21 mouse cellular contexts compared by ENCODE assay signal in genomic region chr3:134978902-134979301, GRCm38 (mm10).
DNase-seq lines count a peak whose midpoint lies in the region; ATAC-seq lines count a peak whose summit lies in the region.
"Had no signal": no experiment of that assay in that cellular context is flagged by ENCODE, and none has a peak within 500 bp of the region (broad histone marks: within the 10 kb centered on the region; RNA-seq: fewer than 3 reads in every experiment).

No protein-coding gene starts in this region.

- no peaks in the 10 kb centered on the region for H3K36me3 ChIP-seq in hindbrain, embryonic 11.5 days (ENCODE audit: control insufficient read depth, insufficient read depth, low read length)
- no peaks in the 10 kb centered on the region for H3K36me3 ChIP-seq in hindbrain, embryonic 14.5 days (replicated peaks; ENCODE audit: control insufficient read depth, insufficient read depth)
- no peaks in the 10 kb centered on the region for H3K36me3 ChIP-seq in midbrain, embryonic 10.5 days
- H3K36me3 ChIP-seq in midbrain, embryonic 14.5 days (ENCODE audit: control insufficient read depth, insufficient read depth, low read length) = no peaks in the 10 kb centered on the region
- H3K36me3 ChIP-seq in embryonic facial prominence, embryonic 10.5 days (replicated peaks) = no peaks in the 10 kb centered on the region
- H3K36me3 ChIP-seq: heart, embryonic 15.5 days had no signal

- WGBS in hindbrain, embryonic 11.5 days = 43% methylated on average over 3 of the region's 3 CpGs
- WGBS in hindbrain, embryonic 14.5 days = 34% methylated on average over 3 of the region's 3 CpGs
- WGBS in midbrain, embryonic 10.5 days = 24% methylated on average over 3 of the region's 3 CpGs
- WGBS in midbrain, embryonic 14.5 days = 9% methylated on average over 3 of the region's 3 CpGs
- 42% methylated on average over 3 of the region's 3 CpGs for WGBS in embryonic facial prominence, embryonic 10.5 days

- H3K9me3 ChIP-seq in hindbrain, embryonic 11.5 days (ENCODE audit: control insufficient read depth, low read length) = no peaks in the 10 kb centered on the region
- no peaks in the 10 kb centered on the region for H3K9me3 ChIP-seq in hindbrain, embryonic 14.5 days (ENCODE audit: control insufficient read depth, low read length)
- no peaks in the 10 kb centered on the region for H3K9me3 ChIP-seq in midbrain, embryonic 10.5 days (replicated peaks)
- H3K9me3 ChIP-seq in midbrain, embryonic 14.5 days (ENCODE audit: control insufficient read depth, low read length) = no peaks in the 10 kb centered on the region
- no peaks in the 10 kb centered on the region for H3K9me3 ChIP-seq in embryonic facial prominence, embryonic 10.5 days
- H3K9me3 ChIP-seq: heart, embryonic 15.5 days had no signal

- no peak for ATAC-seq in hindbrain, embryonic 11.5 days (ENCODE audit: low FRiP score)
- ATAC-seq in hindbrain, embryonic 14.5 days (ENCODE audit: low FRiP score) = no peak; the same call in 1 of the 2 replicates
- ATAC-seq in midbrain, embryonic 14.5 days (ENCODE audit: low FRiP score, low TSS enrichment) = no peak
- ATAC-seq: forebrain, embryonic 14.5 days; hindbrain, postnatal 0 days; Patski had no signal

- H3K27me3 ChIP-seq in hindbrain, embryonic 11.5 days (ENCODE audit: control insufficient read depth, insufficient read depth, low read length) = no peaks in the 10 kb centered on the region
- H3K27me3 ChIP-seq in hindbrain, embryonic 14.5 days (ENCODE audit: control insufficient read depth, insufficient read depth, low read length) = no peaks in the 10 kb centered on the region
- H3K27me3 ChIP-seq in midbrain, embryonic 10.5 days (ENCODE audit: low read depth, poor library complexity, severe bottlenecking) = no peaks in the 10 kb centered on the region
- H3K27me3 ChIP-seq in midbrain, embryonic 14.5 days (ENCODE audit: control insufficient read depth, insufficient read depth, low read length) = no peaks in the 10 kb centered on the region
- no peaks in the 10 kb centered on the region for H3K27me3 ChIP-seq in embryonic facial prominence, embryonic 10.5 days (replicated peaks; ENCODE audit: low read depth, poor library complexity, severe bottlenecking)
- H3K27me3 ChIP-seq: CH12.LX; heart, embryonic 15.5 days; Patski had no signal

- H3K4me3 ChIP-seq in hindbrain, embryonic 11.5 days (ENCODE audit: low read depth, low read length) = no peak overlapping the region
- no peak overlapping the region for H3K4me3 ChIP-seq in hindbrain, embryonic 14.5 days (replicated peaks; ENCODE audit: low read length)
- no peak overlapping the region for H3K4me3 ChIP-seq in midbrain, embryonic 10.5 days
- H3K4me3 ChIP-seq in midbrain, embryonic 14.5 days (replicated peaks; ENCODE audit: low read depth, low read length) = no peak overlapping the region
- no peak overlapping the region for H3K4me3 ChIP-seq in embryonic facial prominence, embryonic 10.5 days
- H3K4me3 ChIP-seq: heart, adult 2 months; heart, embryonic 15.5 days had no signal

- peak; percentile 2 for DNase-seq in hindbrain, embryonic 11.5 days (ENCODE audit: low spot score)
- no peak for DNase-seq in hindbrain, embryonic 14.5 days (ENCODE audit: low spot score)
- DNase-seq in midbrain, embryonic 10.5 days (ENCODE audit: low spot score) = peak; percentile 36
- no peak for DNase-seq in midbrain, embryonic 14.5 days
- peak; percentile 39 for DNase-seq in embryo, embryonic 10.5 days (ENCODE audit: low spot score)
- DNase-seq in embryonic facial prominence, embryonic 10.5 days (ENCODE audit: low spot score) = no peak
- no peak for DNase-seq in thymus, postnatal 4 days
- DNase-seq: adrenal gland, adult 2 months; adrenal gland, postnatal 25 days; cerebellum, adult 18-20 months; cerebellum, adult 9-11 months; cerebellum, postnatal 36 days; gastrocnemius, postnatal 14 days; heart, adult 2 months; heart, postnatal 14 days had no signal

- H3K4me1 ChIP-seq in hindbrain, embryonic 11.5 days (replicated peaks; ENCODE audit: control insufficient read depth, insufficient read depth, low read length) = no peaks in the 10 kb centered on the region
- no peaks in the 10 kb centered on the region for H3K4me1 ChIP-seq in hindbrain, embryonic 14.5 days (replicated peaks; ENCODE audit: control insufficient read depth, insufficient read depth, low read length)
- peaks cover 28% of the 10 kb centered on the region for H3K4me1 ChIP-seq in midbrain, embryonic 10.5 days
- H3K4me1 ChIP-seq in midbrain, embryonic 14.5 days (ENCODE audit: control insufficient read depth, insufficient read depth, low read length) = no peaks in the 10 kb centered on the region
- H3K4me1 ChIP-seq in embryonic facial prominence, embryonic 10.5 days = peaks cover 8% of the 10 kb centered on the region
- H3K4me1 ChIP-seq: heart, embryonic 15.5 days had no signal

- H3K27ac ChIP-seq in hindbrain, embryonic 11.5 days (ENCODE audit: low read depth, low read length) = no peak overlapping the region
- no peak overlapping the region for H3K27ac ChIP-seq in hindbrain, embryonic 14.5 days
- H3K27ac ChIP-seq in midbrain, embryonic 10.5 days (replicated peaks) = peak overlapping the region; percentile 7; the same call in 1 of the 2 replicates
- no peak overlapping the region for H3K27ac ChIP-seq in midbrain, embryonic 14.5 days (replicated peaks; ENCODE audit: low read depth, low read length)
- peak overlapping the region; percentile 54; the same call in 1 of the 2 replicates for H3K27ac ChIP-seq in embryonic facial prominence, embryonic 10.5 days (replicated peaks)
- H3K27ac ChIP-seq: heart, adult 2 months; heart, embryonic 15.5 days; hindbrain, postnatal 0 days had no signal

- no peak overlapping the region for H3K4me2 ChIP-seq in hindbrain, embryonic 11.5 days (replicated peaks; ENCODE audit: low read depth, low read length)
- no peak overlapping the region for H3K4me2 ChIP-seq in hindbrain, embryonic 14.5 days (replicated peaks)
- no peak overlapping the region for H3K4me2 ChIP-seq in midbrain, embryonic 14.5 days (ENCODE audit: low read length)
- H3K4me2 ChIP-seq: heart, embryonic 11.5 days; heart, embryonic 15.5 days had no signal

- no peak overlapping the region for H3K9ac ChIP-seq in hindbrain, embryonic 11.5 days (ENCODE audit: low read depth, low read length)
- no peak overlapping the region for H3K9ac ChIP-seq in hindbrain, embryonic 14.5 days
- no peak overlapping the region for H3K9ac ChIP-seq in midbrain, embryonic 14.5 days (replicated peaks; ENCODE audit: low read length)
- H3K9ac ChIP-seq: heart, embryonic 15.5 days had no signal

Comparison
In these comparisons a context has a peak if more than half of its experiments do, and no peak if none do; other contexts are left out.
1. DNase-seq: peak in hindbrain, embryonic 11.5 days (single experiment), midbrain, embryonic 10.5 days (single experiment) and embryo, embryonic 10.5 days (single experiment); none in hindbrain, embryonic 14.5 days (single experiment), midbrain, embryonic 14.5 days (single experiment), embryonic facial prominence, embryonic 10.5 days (single experiment) and thymus, postnatal 4 days (single experiment).
2. H3K27ac ChIP-seq: peak in midbrain, embryonic 10.5 days (single experiment) and embryonic facial prominence, embryonic 10.5 days (single experiment); none in hindbrain, embryonic 11.5 days (single experiment), hindbrain, embryonic 14.5 days (single experiment) and midbrain, embryonic 14.5 days (single experiment).